Mouse (Mus musculus): ENCODE measurements around the gene Gm27021. TPM values are rescaled to one million over a fixed set of nuclear protein-coding genes. Genes with fewer than 3 reads are reported as not detected.
A peak's percentile ranks its signal among the peaks of the same experiment; 100 is the strongest.

The Gm27021 gene
- polyA plus RNA-seq, 1 experiment from 2014 or later, result 5.2 TPM

DNA sequence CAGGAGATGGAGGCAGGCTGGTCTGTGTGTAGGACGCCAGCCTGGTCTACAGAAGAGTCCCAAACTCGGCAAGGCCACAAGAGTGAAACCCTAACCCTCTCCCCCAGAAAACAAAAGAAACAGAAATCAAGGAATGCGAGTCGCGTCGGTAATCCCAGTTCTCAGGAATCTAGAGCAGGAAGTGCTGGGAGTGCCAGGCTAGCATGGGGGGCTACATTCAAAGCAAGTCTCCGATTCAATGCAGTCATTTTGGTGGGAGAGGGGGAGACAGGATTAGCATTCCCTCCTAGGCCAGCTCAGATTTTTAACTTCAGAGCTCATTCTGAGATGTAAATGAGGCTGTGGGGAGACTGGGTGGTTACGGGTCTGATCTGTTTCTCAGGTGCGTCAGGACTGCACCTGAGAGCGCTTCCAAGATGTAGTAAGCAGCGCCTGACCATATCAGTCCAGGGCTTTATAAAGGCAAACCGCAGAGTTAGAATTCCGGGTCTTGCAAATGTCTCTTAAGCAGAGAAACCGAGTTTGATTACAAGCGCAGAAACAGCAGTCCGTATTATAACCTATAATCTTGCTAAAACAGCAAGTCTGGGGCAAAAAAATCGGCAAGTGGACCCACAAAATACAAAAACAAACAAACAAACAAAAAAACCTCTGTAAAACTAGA lies 940 bp downstream of the Gm27021 start:
- Histone ChIP-seq H3K4me3 (replicated peaks) (peak overlapping the region; percentile 76), H3K36me3 (peaks cover 20% of the 10 kb centered on the region), H3K9me3 (replicated peaks) (no peaks in the 10 kb centered on the region), H3K27me3 (replicated peaks) (no peaks in the 10 kb centered on the region), H3K4me1 (peaks cover 75% of the 10 kb centered on the region), H3K27ac (replicated peaks) (peak overlapping the region; percentile 89; the same call in 1 of the 2 replicates), H3K4me2 (peak overlapping the region; percentile 84), H3K9ac (replicated peaks) (peak overlapping the region; percentile 89)
- no peak for ATAC-seq (ENCODE audit: low FRiP score)
- WGBS, result 2% methylated on average over 17 of the region's 17 CpGs

GRCm38 (mm10) chr8:120665726-120666455 lies 2.0 kb downstream of the Gm27021 start:
- Histone ChIP-seq H3K4me1 (peaks cover 64% of the 10 kb centered on the region), H3K4me3 (replicated peaks) (peak overlapping the region; percentile 76), H3K9ac (replicated peaks) (0 out of 2 replicates have a peak overlapping the region, but pooled peaks have one; percentile 23), H3K36me3 (peaks cover 11% of the 10 kb centered on the region), H3K27me3 (replicated peaks) (no peaks in the 10 kb centered on the region), H3K27ac (replicated peaks) (no peak overlapping the region), H3K9me3 (replicated peaks) (no peaks in the 10 kb centered on the region), H3K4me2 (peak overlapping the region; percentile 84)
- no peak for ATAC-seq (ENCODE audit: low FRiP score)
- WGBS, result 75% methylated on average over 3 of the region's 3 CpGs

DNA sequence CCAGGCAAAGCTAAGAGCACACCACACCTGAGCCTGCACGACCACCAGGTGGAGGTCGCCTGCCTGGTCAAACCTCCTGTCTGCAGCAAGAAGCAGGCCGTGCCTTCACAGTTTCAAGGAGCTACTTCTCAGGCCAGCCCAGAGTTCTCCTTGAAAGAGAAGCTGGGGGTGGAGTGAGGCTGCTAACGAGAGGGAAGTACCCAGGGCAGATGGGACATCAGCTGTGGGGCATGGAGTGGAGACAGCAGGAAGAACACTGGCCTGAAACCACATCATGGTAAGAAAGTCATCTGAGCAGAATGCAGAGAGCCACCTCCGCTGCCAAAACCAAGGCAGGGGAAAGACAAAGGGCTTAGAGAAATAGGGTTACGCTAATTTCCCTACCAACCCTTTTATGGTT lies 3.3 kb downstream of the Gm27021 start:
- WGBS, result 77% methylated on average over 6 of the region's 6 CpGs
- H3K4me2 ChIP-seq, result no peak overlapping the region

DNA sequence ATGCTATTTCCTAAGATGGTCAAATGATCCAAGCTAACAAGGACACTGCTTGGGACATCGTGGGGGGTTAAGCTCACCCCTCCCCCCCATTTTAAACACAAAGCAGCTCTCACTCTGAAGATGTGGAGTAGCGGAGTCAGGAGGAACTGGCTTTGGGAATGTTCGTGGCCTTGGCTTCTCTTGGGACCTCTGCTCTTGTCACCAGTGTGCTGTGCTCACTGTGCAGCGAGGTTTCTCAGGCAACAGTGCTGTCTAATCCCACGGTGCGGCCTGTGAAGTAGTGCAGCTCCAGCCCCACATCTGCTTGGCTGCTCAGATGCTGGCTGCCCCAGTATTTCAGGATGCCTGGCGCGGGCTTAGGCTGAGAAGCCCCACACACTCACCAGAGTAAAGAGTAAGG lies 10.5 kb downstream of the Gm27021 start:
- 90% methylated on average over 8 of the region's 8 CpGs for WGBS
- Histone ChIP-seq H3K27ac (replicated peaks) (no peak overlapping the region), H3K36me3 (peaks cover 56% of the 10 kb centered on the region), H3K9ac (replicated peaks) (no peak overlapping the region), H3K4me2 (no peak overlapping the region), H3K4me1 (no peaks in the 10 kb centered on the region), H3K4me3 (replicated peaks) (no peak overlapping the region), H3K9me3 (replicated peaks) (no peaks in the 10 kb centered on the region), H3K27me3 (replicated peaks) (no peaks in the 10 kb centered on the region)
- ATAC-seq (ENCODE audit: low FRiP score), result no peak

More for the DNA sequence above, 3.3 kb downstream of the Gm27021 start:
- no peak overlapping the region; the same call in 1 of the 2 replicates for H3K9ac ChIP-seq (replicated peaks)
- no peak overlapping the region for H3K27ac ChIP-seq (replicated peaks)
- peaks cover 51% of the 10 kb centered on the region for H3K4me1 ChIP-seq
- H3K36me3 ChIP-seq, result peaks cover 1% of the 10 kb centered on the region; the same call in 1 of the 2 replicates
- H3K9me3 ChIP-seq (replicated peaks), result no peaks in the 10 kb centered on the region
- H3K27me3 ChIP-seq (replicated peaks), result no peaks in the 10 kb centered on the region
- ATAC-seq (ENCODE audit: low FRiP score), result no peak
- H3K4me3 ChIP-seq (replicated peaks), result no peak overlapping the region

DNA sequence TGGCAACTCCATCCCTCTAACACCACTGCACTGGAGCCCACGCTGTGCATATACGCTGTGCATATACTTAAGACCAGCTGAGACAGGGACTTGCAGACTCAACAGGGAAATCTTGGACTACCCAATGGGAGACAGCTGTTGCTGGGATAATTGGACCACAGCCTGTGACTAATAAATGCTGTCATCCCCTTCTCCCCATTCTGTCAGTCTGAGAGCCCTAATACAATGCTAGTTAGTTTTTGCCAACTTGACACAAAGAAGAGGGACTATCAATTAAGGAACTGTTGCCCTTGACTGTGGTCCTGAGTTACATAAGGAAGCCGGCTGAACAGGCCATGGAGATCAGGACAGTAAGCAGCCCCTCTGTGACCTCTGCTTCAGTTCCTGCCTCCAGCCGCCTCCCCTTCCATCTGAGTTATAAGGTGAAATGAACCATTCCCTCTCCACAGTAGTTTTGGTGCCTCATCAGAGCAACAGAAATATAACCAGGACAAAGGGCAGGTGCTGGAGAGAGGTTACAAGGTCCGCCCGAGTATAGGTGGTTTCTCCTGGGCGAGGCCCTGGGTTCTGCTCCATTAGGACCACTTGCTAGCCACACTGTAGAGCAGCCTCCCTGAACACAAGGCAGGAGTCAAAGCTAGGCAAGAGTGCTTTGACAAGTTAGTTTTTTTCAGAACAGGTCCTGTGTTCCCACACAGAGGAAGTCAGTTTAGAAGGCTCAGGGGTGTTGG lies 11.4 kb downstream of the Gm27021 start:
- ATAC-seq (ENCODE audit: low FRiP score), result no peak
- no peaks in the 10 kb centered on the region for H3K27me3 ChIP-seq (replicated peaks)
- no peaks in the 10 kb centered on the region for H3K4me1 ChIP-seq
- no peak overlapping the region for H3K4me2 ChIP-seq
- no peak overlapping the region for H3K9ac ChIP-seq (replicated peaks)
- peaks cover 56% of the 10 kb centered on the region for H3K36me3 ChIP-seq
- no peak overlapping the region for H3K4me3 ChIP-seq (replicated peaks)
- no peak overlapping the region for H3K27ac ChIP-seq (replicated peaks)
- WGBS, result 82% methylated on average over 7 of the region's 7 CpGs
- H3K9me3 ChIP-seq (replicated peaks), result no peaks in the 10 kb centered on the region

- no peaks in the 10 kb centered on the region for H3K36me3 ChIP-seq
- no peaks in the 10 kb centered on the region for H3K27me3 ChIP-seq (replicated peaks)
- H3K4me2 ChIP-seq, result no peak within 1 kb of the TSS
- WGBS, result 72% methylated on average over 7 of the region's 7 CpGs
- H3K9me3 ChIP-seq (replicated peaks), result no peaks in the 10 kb centered on the region
- ATAC-seq (ENCODE audit: low FRiP score), result no peak
- no peak within 1 kb of the TSS for H3K9ac ChIP-seq (replicated peaks)
- no peak within 1 kb of the TSS for H3K27ac ChIP-seq (replicated peaks)
- no peak within 1 kb of the TSS for H3K4me3 ChIP-seq (replicated peaks)
- no peaks in the 10 kb centered on the region for H3K4me1 ChIP-seq
These were observed 20.3 kb downstream of the Gm27021 start, which contains the start of gene 1190005I06Rik for GRCm38 (mm10) chr8:120647532-120647931. Gene 1190005I06Rik (minus strand): TSS chr8:120647632.

- WGBS, result 64% methylated on average over 7 of the region's 7 CpGs
- H3K36me3 ChIP-seq, result no peaks in the 10 kb centered on the region
- no peak overlapping the region for H3K4me3 ChIP-seq (replicated peaks)
- no peaks in the 10 kb centered on the region for H3K27me3 ChIP-seq (replicated peaks)
- H3K4me1 ChIP-seq, result no peaks in the 10 kb centered on the region
- no peak overlapping the region for H3K9ac ChIP-seq (replicated peaks)
- ATAC-seq (ENCODE audit: low FRiP score), result peak; percentile 85
- H3K9me3 ChIP-seq (replicated peaks), result no peaks in the 10 kb centered on the region
- H3K4me2 ChIP-seq, result no peak overlapping the region
- H3K27ac ChIP-seq (replicated peaks), result peak overlapping the region; percentile 54
These were observed 23.2 kb downstream of the Gm27021 start for GRCm38 (mm10) chr8:120644663-120645062.

DNA sequence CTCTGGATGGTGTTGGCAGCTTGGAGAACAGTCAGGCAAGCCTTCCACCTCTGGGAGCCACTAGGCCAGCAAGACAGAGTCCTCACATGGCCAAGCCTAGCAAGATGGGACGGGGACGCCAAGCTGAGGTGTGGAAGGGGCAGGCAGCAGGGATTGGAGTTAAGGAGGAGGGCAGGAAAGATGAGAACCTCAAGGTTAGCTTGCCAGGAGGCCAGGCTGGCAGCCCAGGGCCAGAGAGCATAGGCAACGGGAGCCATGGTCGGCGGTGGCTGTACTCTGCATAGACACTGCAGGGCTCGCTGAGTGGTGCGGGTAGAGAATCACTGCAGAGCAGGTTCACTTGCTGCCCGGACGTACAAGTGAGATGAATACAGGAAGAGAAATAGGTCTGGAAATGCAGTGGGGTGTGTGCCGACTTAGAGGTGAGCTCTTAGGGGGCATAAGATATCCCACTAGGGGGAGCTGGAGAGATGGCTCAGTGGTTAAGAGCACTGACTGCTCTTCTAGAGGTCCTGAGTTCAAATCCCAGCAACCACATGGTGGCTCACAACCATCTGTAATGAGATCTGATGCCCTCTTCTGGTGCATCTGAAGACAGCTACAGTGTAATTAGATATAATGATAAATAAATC lies 25.7 kb downstream of the Gm27021 start:
- no peak overlapping the region for H3K27ac ChIP-seq (replicated peaks)

DNA sequence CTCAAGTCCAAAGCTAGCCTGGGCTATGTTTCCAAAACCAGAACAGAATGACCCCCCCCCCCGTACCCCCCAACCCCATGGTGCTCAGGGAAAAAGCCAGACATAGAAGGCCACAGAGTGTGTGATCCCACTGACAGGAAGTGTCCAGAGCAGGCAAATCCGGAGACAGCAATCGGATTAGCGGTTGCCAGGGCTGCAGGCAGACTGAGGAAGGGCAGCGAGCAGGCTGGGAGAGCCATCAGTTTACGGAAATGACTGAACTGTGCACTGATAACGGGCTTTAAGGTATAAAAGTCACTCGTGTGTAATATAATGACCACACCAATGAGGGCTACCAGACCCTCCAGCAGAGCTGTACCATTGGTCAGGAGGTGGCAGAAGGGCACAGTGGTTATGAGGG lies 26.6 kb downstream of the Gm27021 start:
- Histone ChIP-seq H3K9ac (replicated peaks) (no peak overlapping the region), H3K27ac (replicated peaks) (no peak overlapping the region), H3K36me3 (no peaks in the 10 kb centered on the region), H3K9me3 (replicated peaks) (no peaks in the 10 kb centered on the region), H3K4me1 (no peaks in the 10 kb centered on the region), H3K4me3 (replicated peaks) (no peak overlapping the region), H3K4me2 (no peak overlapping the region), H3K27me3 (replicated peaks) (0 out of 2 replicates have a peak, but pooled peaks cover 3% of the 10 kb centered on the region)
- 48% methylated on average over 8 of the region's 8 CpGs for WGBS
- ATAC-seq (ENCODE audit: low FRiP score), result no peak

More for the DNA sequence above, 25.7 kb downstream of the Gm27021 start:
- Histone ChIP-seq H3K9me3 (replicated peaks) (no peaks in the 10 kb centered on the region), H3K4me2 (no peak overlapping the region), H3K4me1 (no peaks in the 10 kb centered on the region), H3K36me3 (no peaks in the 10 kb centered on the region), H3K27me3 (replicated peaks) (no peaks in the 10 kb centered on the region), H3K9ac (replicated peaks) (no peak overlapping the region), H3K4me3 (replicated peaks) (no peak overlapping the region)
- no peak for ATAC-seq (ENCODE audit: low FRiP score)
- 83% methylated on average over 10 of the region's 10 CpGs for WGBS

DNA sequence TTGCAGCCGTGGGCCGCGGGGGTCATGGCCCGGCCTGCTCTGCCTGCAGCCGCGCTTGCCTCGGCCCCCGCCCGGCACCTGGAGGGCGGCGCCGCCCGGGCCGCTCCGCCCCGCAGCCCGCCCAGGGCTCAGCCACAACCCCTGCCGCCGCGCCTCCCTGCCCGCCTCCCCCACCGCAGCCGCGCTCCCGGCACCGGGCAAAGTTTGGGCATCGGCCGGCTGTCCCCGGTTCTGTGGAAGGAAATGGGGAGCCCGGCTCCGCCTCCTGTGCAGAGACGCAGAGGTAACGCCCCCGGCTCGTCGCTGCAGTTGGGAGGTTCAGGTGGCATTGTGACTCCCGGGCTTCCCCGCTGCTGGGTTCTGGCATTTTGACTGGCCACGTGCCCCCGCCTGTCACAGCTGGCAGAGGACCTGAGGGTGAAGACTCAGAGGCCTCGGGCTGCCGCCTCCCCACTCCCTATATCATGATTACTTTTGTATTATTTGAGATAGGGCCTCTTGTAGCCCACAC lies 33.5 kb downstream of the Gm27021 start:
- no peak overlapping the region for H3K27ac ChIP-seq (replicated peaks)
- under 1% methylated on average over 39 of the region's 42 CpGs for WGBS
- peak overlapping the region; percentile 53 for H3K9ac ChIP-seq (replicated peaks)
- H3K4me3 ChIP-seq (replicated peaks), result peak overlapping the region; percentile 65
- H3K4me2 ChIP-seq, result peak overlapping the region; percentile 92
- peak; percentile 28; the same call in 1 of the 2 replicates for ATAC-seq (ENCODE audit: low FRiP score)
- H3K4me1 ChIP-seq, result peaks cover 20% of the 10 kb centered on the region
- no peaks in the 10 kb centered on the region for H3K36me3 ChIP-seq
- H3K9me3 ChIP-seq (replicated peaks), result no peaks in the 10 kb centered on the region
- H3K27me3 ChIP-seq (replicated peaks), result peaks cover 29% of the 10 kb centered on the region

DNA sequence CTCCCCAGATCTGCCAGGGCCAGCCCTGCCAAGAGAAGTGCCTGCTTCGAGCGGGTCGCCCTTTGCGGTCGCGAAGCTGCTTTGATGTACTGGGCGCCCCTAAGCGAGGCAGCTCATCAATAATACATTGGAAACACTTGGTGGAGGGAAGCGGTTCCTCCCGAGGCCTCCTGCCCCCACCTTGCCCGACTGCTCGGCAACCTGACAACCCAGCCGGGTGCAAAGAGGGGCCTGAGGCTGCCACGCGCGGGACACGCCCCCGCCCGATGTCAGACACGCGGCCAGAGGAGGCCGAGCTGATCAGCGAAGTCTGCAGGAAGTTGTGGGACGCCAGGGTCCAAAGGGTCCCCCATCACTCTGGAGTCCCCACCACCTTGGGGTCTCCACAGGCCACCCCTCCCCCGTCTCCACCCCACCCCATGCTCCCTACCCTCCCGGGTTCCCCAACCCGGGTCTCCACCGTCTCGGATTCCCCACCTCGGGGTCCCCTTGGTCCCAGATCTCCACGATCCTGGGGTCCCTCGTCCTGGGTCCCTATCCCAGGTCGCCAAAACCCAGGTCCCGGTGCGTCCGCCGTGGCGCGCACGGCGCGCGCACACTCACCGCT lies 34.1 kb downstream of the Gm27021 start:
- WGBS, result under 1% methylated on average over 44 of the region's 44 CpGs
- Histone ChIP-seq H3K9me3 (replicated peaks) (no peaks in the 10 kb centered on the region), H3K4me1 (peaks cover 20% of the 10 kb centered on the region), H3K36me3 (no peaks in the 10 kb centered on the region), H3K27ac (replicated peaks) (no peak overlapping the region), H3K9ac (replicated peaks) (peak overlapping the region; percentile 53), H3K27me3 (replicated peaks) (peaks cover 29% of the 10 kb centered on the region), H3K4me2 (peak overlapping the region; percentile 92), H3K4me3 (replicated peaks) (peak overlapping the region; percentile 65)
- peak; percentile 50 for ATAC-seq (ENCODE audit: low FRiP score)

Measured in neural tube, embryonic 15.5 days (tissue).